Mouse (Mus musculus) CH12.LX (cell line): ENCODE results near the gene Ndufa8. TPM values are rescaled to one million over a fixed set of nuclear protein-coding genes. Genes with fewer than 3 reads are reported as not detected.

Source experiments
- DNase-seq: peaks from one replicate; pipeline ENCODE4 v3.0.0-alpha.2; 2013; ENCODE audit errors: extremely low read depth
- H3K27ac ChIP-seq: 2 replicates; pipeline ENCODE4 v1.5.1; 2012; ENCODE audit warnings: low read depth, mild to moderate bottlenecking, control low read depth, moderate library complexity; ENCODE audit not compliant: insufficient read depth
- H3K27me3 ChIP-seq: replicated peaks from 2 replicates; pipeline ENCODE3; 2012; ENCODE audit warnings: inconsistent platforms
- H3K36me3 ChIP-seq, 2 experiments: replicated peaks in 1 of 2; 2 replicates each; pipeline versions ENCODE3 to v1.6.1; 2012; ENCODE audit warnings: inconsistent platforms in 1 of 2, low read length in 1 of 2, mild to moderate bottlenecking in 1 of 2, mixed read lengths in 1 of 2, moderate library complexity in 1 of 2; ENCODE audit not compliant: control insufficient read depth in 1 of 2, insufficient read depth in 1 of 2
- H3K4me1 ChIP-seq, 2 experiments: 2 replicates each; pipeline ENCODE4 v1.6.1; 2012; ENCODE audit warnings: inconsistent platforms in 1 of 2, moderate library complexity in 1 of 2; ENCODE audit not compliant: insufficient read depth in 2 of 2, control insufficient read depth in 1 of 2
- H3K4me2 ChIP-seq: 2 replicates; pipeline ENCODE4 v1.6.1; 2012; ENCODE audit warnings: low read depth, mild to moderate bottlenecking, control low read depth; ENCODE audit not compliant: poor library complexity, insufficient read depth, severe bottlenecking
- H3K4me3 ChIP-seq, 3 experiments: fragments of 150-350 bp in 1 of 3; sonication (generic) in 1 of 3; replicated peaks in 1 of 3; 2 replicates each; pipeline versions ENCODE3 to v1.5.1; 2011 to 2012; ENCODE audit warnings: low read depth in 2 of 3, low read length in 2 of 3, mild to moderate bottlenecking in 2 of 3, moderate library complexity in 2 of 3, control low read depth in 1 of 3, improper control_type of control experiment in 1 of 3, inconsistent platforms in 1 of 3, mixed read lengths in 1 of 3; ENCODE audit not compliant: poor library complexity in 1 of 3
- H3K79me2 ChIP-seq: replicated peaks from 2 replicates; pipeline ENCODE4 v1.6.1; 2012; ENCODE audit warnings: mild to moderate bottlenecking, moderate library complexity; ENCODE audit not compliant: control insufficient read depth, poor library complexity, insufficient read depth, severe bottlenecking; ENCODE audit errors: extremely low read depth
- H3K9ac ChIP-seq: 2 replicates; pipeline ENCODE4 v1.6.1; 2012; ENCODE audit warnings: low read depth, mild to moderate bottlenecking, control low read depth, moderate library complexity; ENCODE audit not compliant: insufficient read depth
- H3K9me3 ChIP-seq: replicated peaks from 2 replicates; pipeline ENCODE3; 2012; ENCODE audit warnings: low read length, inconsistent platforms, mixed read lengths
- CTCF ChIP-seq, 2 experiments: IDR thresholded peaks in 1 of 2; conservative IDR thresholded peaks in 1 of 2; 2 replicates each; pipeline ENCODE4 v1.5.1; 2011 to 2012; ENCODE audit warnings: low read depth in 2 of 2, low read length in 2 of 2, improper control_type of control experiment in 1 of 2, inconsistent platforms in 1 of 2, mild to moderate bottlenecking in 1 of 2, moderate library complexity in 1 of 2
- ELF1 ChIP-seq: IDR thresholded peaks from 2 replicates; pipeline ENCODE4 v1.6.1; 2014; ENCODE audit warnings: low read depth, mild to moderate bottlenecking, inconsistent platforms, low read length, improper control_type of control experiment
- ETS1 ChIP-seq: conservative IDR thresholded peaks from 2 replicates; pipeline ENCODE4 v1.6.1; 2012; ENCODE audit warnings: low read depth, mild to moderate bottlenecking, inconsistent platforms, low read length, improper control_type of control experiment, moderate library complexity
- IRF4 ChIP-seq: IDR thresholded peaks from 2 replicates; pipeline ENCODE4 v1.6.1; 2014; ENCODE audit warnings: low read depth, mild to moderate bottlenecking, inconsistent platforms, low read length, improper control_type of control experiment
- MAFK ChIP-seq: IDR thresholded peaks from 2 replicates; pipeline ENCODE4 v1.6.1; 2011; ENCODE audit warnings: low read length, improper control_type of control experiment; ENCODE audit not compliant: insufficient replicate concordance
- MEF2A ChIP-seq: IDR thresholded peaks from 2 replicates; pipeline ENCODE4 v1.6.1; 2014; ENCODE audit warnings: low read depth, mild to moderate bottlenecking, inconsistent platforms, low read length, improper control_type of control experiment, borderline replicate concordance
- MYC ChIP-seq: IDR thresholded peaks from 2 replicates; pipeline ENCODE4 v1.6.1; 2011; ENCODE audit warnings: low read depth, mild to moderate bottlenecking, improper control_type of control experiment, low read length
- NELFE ChIP-seq: IDR thresholded peaks from 2 replicates; pipeline ENCODE4 v1.6.1; 2011; ENCODE audit warnings: low read depth, low read length, improper control_type of control experiment
- NRF1 ChIP-seq: IDR thresholded peaks from 2 replicates; pipeline ENCODE4 v1.6.1; 2014; ENCODE audit warnings: low read depth, mild to moderate bottlenecking, inconsistent platforms, low read length, improper control_type of control experiment, moderate library complexity
- PAX5 ChIP-seq: IDR thresholded peaks from 2 replicates; pipeline ENCODE4 v1.6.1; 2012; ENCODE audit warnings: low read length, inconsistent platforms, mixed read lengths
- RAD21 ChIP-seq: IDR thresholded peaks from 2 replicates; pipeline ENCODE4 v1.6.1; 2011; ENCODE audit warnings: low read depth, mild to moderate bottlenecking, low read length, improper control_type of control experiment, moderate library complexity
- RCOR1 ChIP-seq: conservative IDR thresholded peaks from 2 replicates; pipeline ENCODE4 v1.6.1; 2012; ENCODE audit warnings: low read depth, mild to moderate bottlenecking, inconsistent platforms, low read length, improper control_type of control experiment
- SIN3A ChIP-seq: IDR thresholded peaks from 2 replicates; pipeline ENCODE4 v1.6.1; 2012; ENCODE audit warnings: low read length, improper control_type of control experiment, inconsistent platforms
- SMC3 ChIP-seq: IDR thresholded peaks from 2 replicates; pipeline ENCODE4 v1.6.1; 2011; ENCODE audit warnings: low read depth, low read length, improper control_type of control experiment
- TCF12 ChIP-seq: IDR thresholded peaks from 2 replicates; pipeline ENCODE4 v1.6.1; 2014; ENCODE audit warnings: low read depth, mild to moderate bottlenecking, inconsistent platforms, low read length, improper control_type of control experiment
- UBTF ChIP-seq: IDR thresholded peaks from 2 replicates; pipeline ENCODE4 v1.6.1; 2012; ENCODE audit warnings: low read depth, mild to moderate bottlenecking, inconsistent platforms, low read length, improper control_type of control experiment, moderate library complexity
- dilution Hi-C: fragments of 300-500 bp; cut with MboI; formaldehyde crosslinking; loops from 2 replicates; pipeline ENCODE4 v1.14.3; 2020; ENCODE audit warnings: low sequenced_read_pairs; ENCODE audit not compliant: extremely low pct_unique_long_range_greater_than_20kb, extremely low pct_ligation_motif_present
- in situ Hi-C: fragments of 300-500 bp; cut with MboI; formaldehyde crosslinking; loops from 3 replicates; pipeline ENCODE4 v1.14.3; 2019; ENCODE audit warnings: low sequenced_read_pairs, low pct_ligation_motif_present, low pct_unique_long_range_greater_than_20kb, mixed read lengths
- polyA plus RNA-seq: library from polyadenylated mRNA; unstranded; fragments of >175 nt; gene quantifications from 2 replicates; pipeline ENCODE4 v1.2.1, GENCODE M21; 2012; ENCODE audit warnings: low read depth; ENCODE audit not compliant: insufficient read length
- total RNA-seq, 2 experiments: library from RNA; depleted of rRNA; stranded (reverse); fragments of 300-350 nt in 1 of 2; fragments of >200 nt in 1 of 2; gene quantifications; 2 replicates each; pipeline ENCODE4 v1.2.3; 2012 to 2014

Gene Ndufa8
- total and polyA plus RNA-seq, 3 experiments, result 111 to 179 (median 119) TPM

DNA sequence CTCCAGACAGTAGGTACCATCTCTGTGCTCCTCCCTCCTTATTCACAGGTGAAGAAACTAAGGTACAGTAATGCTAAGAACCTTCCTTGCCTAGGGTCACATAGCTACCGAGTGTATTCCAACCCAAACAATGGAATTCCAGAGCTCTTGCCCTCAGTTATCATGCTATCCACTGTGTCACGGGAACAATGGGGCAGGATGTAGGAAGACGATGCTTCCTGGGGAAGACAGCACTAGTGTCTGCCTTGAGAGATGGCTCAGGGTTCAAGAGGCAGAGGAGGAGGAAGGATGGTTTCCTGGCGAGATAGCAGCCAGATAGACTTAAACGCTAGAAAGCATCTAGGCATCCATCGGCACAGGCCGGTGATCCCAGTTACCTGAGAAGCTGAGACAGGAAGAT is 16.3 kb downstream of the Ndufa8 start:
- no peak overlapping the region for H3K4me2 ChIP-seq
- H3K36me3 ChIP-seq, result peaks cover 15 to 31% of the 10 kb centered on the region in 2 experiments
- peaks cover 1% of the 10 kb centered on the region for H3K27me3 ChIP-seq
- no peak overlapping the region for H3K27ac ChIP-seq
- in situ Hi-C loops, result no loop called here
- dilution Hi-C loops, result no loop called here
- H3K9me3 ChIP-seq, result no peaks in the 10 kb centered on the region
- no peak for TF ChIP-seq PAX5
- TF ChIP-seq ELF1, result no peak
- no peak for TF ChIP-seq MYC
- no peak for TF ChIP-seq NELFE
- TF ChIP-seq SIN3A, result no peak
- no peak for TF ChIP-seq MEF2A
- H3K4me1 ChIP-seq, result no peaks in the 10 kb centered on the region
- no peak overlapping the region for H3K4me3 ChIP-seq
- no peaks in the 10 kb centered on the region for H3K79me2 ChIP-seq
- no peak for DNase-seq
- H3K9ac ChIP-seq, result no peak overlapping the region

DNA sequence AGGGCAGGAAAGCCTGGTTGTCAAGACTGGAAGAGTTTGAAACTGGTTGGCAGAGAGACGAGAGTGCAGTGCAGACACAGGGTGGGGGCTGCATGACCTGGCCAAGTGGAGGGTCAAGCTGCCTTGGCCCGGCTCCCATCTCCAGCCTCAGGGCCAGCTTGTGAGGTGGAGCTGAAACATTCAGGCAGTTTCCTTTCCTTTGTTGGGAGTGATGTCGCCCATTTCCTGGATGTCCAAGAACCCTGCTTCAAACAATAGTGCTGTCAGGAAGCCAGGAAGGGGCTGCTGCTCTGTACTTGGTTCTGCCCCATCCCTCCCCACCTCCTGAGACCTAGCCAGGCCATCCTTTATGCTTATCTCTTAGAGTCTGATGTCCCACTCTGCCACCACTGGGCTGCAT is 25.9 kb downstream of the Ndufa8 start:
- TF ChIP-seq IRF4 (no peak), ETS1 (no peak), TCF12 (no peak), MAFK (no peak)
- Histone ChIP-seq H3K4me3 (no peak overlapping the region), H3K79me2 (no peaks in the 10 kb centered on the region), H3K4me2 (no peak overlapping the region), H3K4me1 (peaks cover 0 to 3% of the 10 kb centered on the region in 2 experiments; a peak in 2 of 4 replicates), H3K9ac (no peak overlapping the region), H3K27me3 (peaks cover 21% of the 10 kb centered on the region), H3K36me3 (no peaks in the 10 kb centered on the region), H3K27ac (no peak overlapping the region), H3K9me3 (no peaks in the 10 kb centered on the region)
- DNase-seq, result no peak
- in situ Hi-C loops (loop anchor here (25.0 kb wide), 1 partner anchor 1314 kb away; the partner anchor contains the start of gene Olfr368), dilution Hi-C loops (no loop called here)

DNA sequence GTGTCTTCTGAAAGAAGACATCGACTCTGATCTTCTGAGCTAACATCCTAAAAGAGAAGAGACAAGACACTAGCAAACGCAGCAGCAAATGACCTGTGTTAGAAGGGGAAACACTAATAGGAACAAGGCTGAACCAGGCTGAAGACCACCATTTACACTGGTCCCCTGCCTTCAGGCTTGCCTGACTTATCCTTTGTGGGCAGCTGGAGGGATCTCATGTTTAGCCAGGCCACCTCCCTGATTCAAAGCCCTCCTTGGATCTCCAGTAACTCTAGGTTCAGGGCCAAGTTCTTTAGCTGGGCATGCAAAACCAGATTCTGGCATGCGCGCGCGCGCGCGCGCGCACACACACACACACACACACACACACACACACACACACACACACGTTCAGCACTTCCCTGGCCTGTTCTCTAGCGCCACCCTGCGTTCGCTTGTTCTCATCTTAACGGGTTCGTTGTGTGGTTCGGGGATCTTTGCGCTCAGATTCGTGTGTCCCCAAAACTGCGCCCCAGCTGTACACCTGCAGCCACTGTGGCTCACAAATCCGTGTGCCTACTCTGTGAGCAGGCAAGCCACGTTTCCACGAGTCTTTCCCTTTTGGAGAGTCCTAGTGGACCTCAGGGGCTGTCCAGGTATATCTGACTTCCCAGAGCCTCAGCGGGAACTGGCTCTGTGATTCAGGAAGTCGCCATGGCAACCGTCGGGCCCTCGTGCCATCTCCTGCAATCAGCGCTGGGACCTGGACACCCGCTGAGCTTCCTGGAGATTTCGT is 27.6 kb downstream of the Ndufa8 start:
- Histone ChIP-seq H3K9ac (no peak overlapping the region), H3K9me3 (no peaks in the 10 kb centered on the region), H3K79me2 (no peaks in the 10 kb centered on the region), H3K36me3 (no peaks in the 10 kb centered on the region), H3K27me3 (peaks cover 17% of the 10 kb centered on the region), H3K27ac (no peak overlapping the region), H3K4me1 (peaks cover 0 to 3% of the 10 kb centered on the region in 2 experiments; a peak in 2 of 4 replicates), H3K4me2 (0 out of 2 replicates have a peak overlapping the region, but pooled peaks have one; percentile 4), H3K4me3 (no peak overlapping the region)
- dilution Hi-C loops, result no loop called here
- in situ Hi-C loops, result loop anchor here (25.0 kb wide), 1 partner anchor 1316 kb away; the partner anchor contains the start of gene Olfr368
- DNase-seq, result peak; percentile 54
- TF ChIP-seq NRF1, result peak; percentile 78
- no peak for TF ChIP-seq UBTF
- peak in 1 of 2 experiments; percentile 69; a peak in 2 of 4 replicates for TF ChIP-seq CTCF (conservative IDR thresholded peaks at IDR 0.05 in 1 of 2, IDR thresholded peaks at IDR 0.05 in 1 of 2; ENCODE audit: low read depth in 2 of 2, low read length in 2 of 2)
- TF ChIP-seq SMC3, result peak; percentile 44
- TF ChIP-seq IRF4, result 0 out of 2 replicates have a peak, but pooled peaks have one; percentile 17
- peak; percentile 25 for TF ChIP-seq RAD21
- TF ChIP-seq ELF1, result peak; percentile 12; the same call in 1 of the 2 replicates
- no peak for TF ChIP-seq RCOR1
- TF ChIP-seq PAX5, result no peak
